Mouse (Mus musculus): ENCODE measurements around the gene Dact2. TPM values are rescaled to one million over a fixed set of nuclear protein-coding genes. Genes with fewer than 3 reads are reported as not detected.

The Dact2 gene
- polyA plus RNA-seq, 1 experiment: 0.39 TPM

- Histone ChIP-seq H3K27ac (ENCODE audit: insufficient read depth, low read length) (no peak overlapping the region), H3K4me1 (ENCODE audit: control insufficient read depth, insufficient read depth, insufficient read length) (no peaks in the 10 kb centered on the region; the same call in 1 of the 2 replicates), H3K4me3 (ENCODE audit: extremely low read depth, insufficient read depth, insufficient read length) (no peak overlapping the region), H3K27me3 (ENCODE audit: control insufficient read depth, insufficient read depth, low read length) (peaks cover 2% of the 10 kb centered on the region; the same call in 1 of the 2 replicates), H3K36me3 (ENCODE audit: control insufficient read depth, insufficient read depth, low read length) (no peaks in the 10 kb centered on the region)
- DNase-seq (ENCODE audit: low read depth in 1 of 2, low spot score in 2 of 2): no peak
- TF ChIP-seq CTCF (IDR thresholded peaks at IDR 0.05; ENCODE audit: extremely low read depth, insufficient read depth, insufficient read length, insufficient replicate concordance) (no peak), POLR2A (IDR thresholded peaks at IDR 0.05; ENCODE audit: low read depth, low read length) (no peak)
- 11% methylated on average over 18 of the region's 18 CpGs for WGBS
These were observed 1.6 kb downstream of the Dact2 start for GRCm38 (mm10) chr17:14202291-14203030.

GRCm38 (mm10) chr17:14201281-14201787 lies 2.8 kb downstream of the Dact2 start:
- no peak overlapping the region for H3K4me3 ChIP-seq (ENCODE audit: extremely low read depth, insufficient read depth, insufficient read length)
- DNase-seq (ENCODE audit: low read depth in 1 of 2, low spot score in 2 of 2): no peak
- 38% methylated on average over 12 of the region's 12 CpGs for WGBS
- H3K27ac ChIP-seq (ENCODE audit: insufficient read depth, low read length): no peak overlapping the region
- H3K27me3 ChIP-seq (ENCODE audit: control insufficient read depth, insufficient read depth, low read length): peaks cover 2% of the 10 kb centered on the region; the same call in 1 of the 2 replicates
- TF ChIP-seq CTCF (IDR thresholded peaks at IDR 0.05; ENCODE audit: extremely low read depth, insufficient read depth, insufficient read length, insufficient replicate concordance) (no peak), POLR2A (IDR thresholded peaks at IDR 0.05; ENCODE audit: low read depth, low read length) (no peak)
- no peaks in the 10 kb centered on the region; the same call in 1 of the 2 replicates for H3K4me1 ChIP-seq (ENCODE audit: control insufficient read depth, insufficient read depth, insufficient read length)
- H3K36me3 ChIP-seq (ENCODE audit: control insufficient read depth, insufficient read depth, low read length): no peaks in the 10 kb centered on the region

DNA sequence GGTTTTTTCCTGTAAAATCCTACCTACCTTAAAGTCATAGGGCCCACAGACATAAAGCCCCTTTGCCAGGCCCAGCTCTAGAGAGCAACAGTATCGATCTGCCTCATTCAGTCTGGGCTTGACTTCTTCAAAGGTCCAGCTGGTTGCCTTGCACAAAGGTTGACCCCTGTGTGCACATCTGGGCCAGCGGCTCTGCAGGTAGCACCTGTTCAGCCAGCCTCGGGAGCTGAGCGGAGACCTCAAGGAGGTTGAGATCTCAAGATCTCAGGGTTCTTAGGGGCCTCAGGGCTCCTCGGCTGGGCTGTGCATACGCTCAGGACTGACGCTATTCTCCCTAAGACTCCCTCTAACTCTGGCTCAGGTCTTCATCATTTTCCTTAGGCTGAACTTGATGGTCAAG lies 3.9 kb downstream of the Dact2 start:
- 91% methylated on average over 7 of the region's 7 CpGs for WGBS
- Histone ChIP-seq H3K27me3 (ENCODE audit: control insufficient read depth, insufficient read depth, low read length) (peaks cover 2% of the 10 kb centered on the region; the same call in 1 of the 2 replicates), H3K27ac (ENCODE audit: insufficient read depth, low read length) (no peak overlapping the region), H3K4me1 (ENCODE audit: control insufficient read depth, insufficient read depth, insufficient read length) (no peaks in the 10 kb centered on the region; the same call in 1 of the 2 replicates), H3K4me3 (ENCODE audit: extremely low read depth, insufficient read depth, insufficient read length) (no peak overlapping the region), H3K36me3 (ENCODE audit: control insufficient read depth, insufficient read depth, low read length) (no peaks in the 10 kb centered on the region)
- DNase-seq (ENCODE audit: low read depth in 1 of 2, low spot score in 2 of 2): no peak
- TF ChIP-seq POLR2A (IDR thresholded peaks at IDR 0.05; ENCODE audit: low read depth, low read length) (no peak), CTCF (IDR thresholded peaks at IDR 0.05; ENCODE audit: extremely low read depth, insufficient read depth, insufficient read length, insufficient replicate concordance) (no peak)

- Histone ChIP-seq H3K4me1 (ENCODE audit: control insufficient read depth, insufficient read depth, insufficient read length) (no peaks in the 10 kb centered on the region; the same call in 1 of the 2 replicates), H3K4me3 (ENCODE audit: extremely low read depth, insufficient read depth, insufficient read length) (no peak overlapping the region), H3K36me3 (ENCODE audit: control insufficient read depth, insufficient read depth, low read length) (no peaks in the 10 kb centered on the region), H3K27ac (ENCODE audit: insufficient read depth, low read length) (no peak overlapping the region), H3K27me3 (ENCODE audit: control insufficient read depth, insufficient read depth, low read length) (peaks cover 2% of the 10 kb centered on the region; the same call in 1 of the 2 replicates)
- 23% methylated on average over 4 of the region's 4 CpGs for WGBS
- no peak for DNase-seq (ENCODE audit: low read depth in 1 of 2, low spot score in 2 of 2)
- no peak for TF ChIP-seq POLR2A (IDR thresholded peaks at IDR 0.05; ENCODE audit: low read depth, low read length)
- no peak for TF ChIP-seq CTCF (IDR thresholded peaks at IDR 0.05; ENCODE audit: extremely low read depth, insufficient read depth, insufficient read length, insufficient replicate concordance)
These were observed 4.5 kb downstream of the Dact2 start for GRCm38 (mm10) chr17:14199621-14200020.

- Histone ChIP-seq H3K4me3 (ENCODE audit: extremely low read depth, insufficient read depth, insufficient read length) (no peak overlapping the region), H3K36me3 (ENCODE audit: control insufficient read depth, insufficient read depth, low read length) (no peaks in the 10 kb centered on the region), H3K27ac (ENCODE audit: insufficient read depth, low read length) (no peak overlapping the region), H3K27me3 (ENCODE audit: control insufficient read depth, insufficient read depth, low read length) (no peaks in the 10 kb centered on the region), H3K4me1 (ENCODE audit: control insufficient read depth, insufficient read depth, insufficient read length) (no peaks in the 10 kb centered on the region)
- no peak for DNase-seq (ENCODE audit: low read depth in 1 of 2, low spot score in 2 of 2)
- 60% methylated on average over 9 of the region's 9 CpGs for WGBS
- no peak for TF ChIP-seq POLR2A (IDR thresholded peaks at IDR 0.05; ENCODE audit: low read depth, low read length)
- TF ChIP-seq CTCF (IDR thresholded peaks at IDR 0.05; ENCODE audit: extremely low read depth, insufficient read depth, insufficient read length, insufficient replicate concordance): no peak
These were observed 11.2 kb downstream of the Dact2 start for GRCm38 (mm10) chr17:14192924-14193323.

DNA sequence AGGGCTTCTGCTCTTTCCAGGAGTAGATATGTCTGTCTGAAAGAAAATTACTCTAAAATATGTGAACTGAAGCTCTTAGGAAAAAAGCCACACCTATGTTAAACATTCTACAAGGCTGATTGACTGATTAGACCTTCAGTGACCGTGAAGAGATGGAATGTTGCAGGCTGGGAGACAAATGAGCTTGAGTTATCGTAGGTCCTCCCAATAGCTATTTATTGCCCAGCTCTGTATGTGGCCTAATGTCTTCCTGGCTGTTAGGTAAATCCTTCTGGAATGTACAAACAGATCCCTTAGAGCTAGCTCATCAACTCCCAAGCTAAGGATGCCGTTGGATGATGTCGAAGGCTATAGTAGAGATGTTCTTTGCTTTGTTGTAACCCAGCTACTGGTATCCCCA lies 11.7 kb downstream of the Dact2 start:
- no peaks in the 10 kb centered on the region for H3K4me1 ChIP-seq (ENCODE audit: control insufficient read depth, insufficient read depth, insufficient read length)
- 73% methylated on average over 4 of the region's 4 CpGs for WGBS
- TF ChIP-seq POLR2A (IDR thresholded peaks at IDR 0.05; ENCODE audit: low read depth, low read length): no peak
- TF ChIP-seq CTCF (IDR thresholded peaks at IDR 0.05; ENCODE audit: extremely low read depth, insufficient read depth, insufficient read length, insufficient replicate concordance): no peak
- H3K4me3 ChIP-seq (ENCODE audit: extremely low read depth, insufficient read depth, insufficient read length): no peak overlapping the region
- no peaks in the 10 kb centered on the region for H3K27me3 ChIP-seq (ENCODE audit: control insufficient read depth, insufficient read depth, low read length)
- no peaks in the 10 kb centered on the region for H3K36me3 ChIP-seq (ENCODE audit: control insufficient read depth, insufficient read depth, low read length)
- no peak for DNase-seq (ENCODE audit: low read depth in 1 of 2, low spot score in 2 of 2)
- no peak overlapping the region for H3K27ac ChIP-seq (ENCODE audit: insufficient read depth, low read length)

DNA sequence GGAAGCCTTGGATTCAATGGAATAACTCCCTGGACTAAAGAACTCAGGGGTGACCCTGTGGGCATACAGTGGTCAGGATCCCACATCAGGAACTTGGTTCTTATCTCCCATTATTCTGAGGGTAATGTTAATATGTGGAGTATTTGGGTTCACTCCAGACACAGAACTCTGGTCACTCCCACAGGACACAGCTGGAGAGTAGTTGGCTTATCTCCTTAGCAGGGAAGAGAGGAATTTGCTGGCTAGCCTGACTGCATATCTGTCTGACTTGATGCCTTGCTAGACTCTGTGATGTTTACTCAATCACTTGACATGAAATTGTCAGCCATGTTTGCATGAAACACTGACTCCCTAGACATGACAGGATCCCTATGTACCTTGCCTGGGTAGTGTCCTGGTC lies 15.6 kb downstream of the Dact2 start:
- Histone ChIP-seq H3K4me3 (ENCODE audit: extremely low read depth, insufficient read depth, insufficient read length) (no peak overlapping the region), H3K36me3 (ENCODE audit: control insufficient read depth, insufficient read depth, low read length) (no peaks in the 10 kb centered on the region), H3K27ac (ENCODE audit: insufficient read depth, low read length) (no peak overlapping the region), H3K27me3 (ENCODE audit: control insufficient read depth, insufficient read depth, low read length) (no peaks in the 10 kb centered on the region), H3K4me1 (ENCODE audit: control insufficient read depth, insufficient read depth, insufficient read length) (no peaks in the 10 kb centered on the region)
- DNase-seq (ENCODE audit: low read depth in 1 of 2, low spot score in 2 of 2): no peak
- TF ChIP-seq POLR2A (IDR thresholded peaks at IDR 0.05; ENCODE audit: low read depth, low read length): no peak
- TF ChIP-seq CTCF (IDR thresholded peaks at IDR 0.05; ENCODE audit: extremely low read depth, insufficient read depth, insufficient read length, insufficient replicate concordance): no peak

All from spleen, adult 2 months (tissue).